Mouse (Mus musculus): Measurements from ENCODE around the gene Pcx. TPM values are rescaled to one million over a fixed set of nuclear protein-coding genes. Genes with fewer than 3 reads are reported as not detected.
A peak's percentile ranks its signal among the peaks of the same experiment; 100 is the strongest.

Gene Pcx
- polyA plus RNA-seq, 1 experiment from 2014 or later: 9.7 TPM

GRCm38 (mm10) chr19:4492526-4493296 is 17.6 kb upstream of the Pcx start:
- H3K9me3 ChIP-seq (ENCODE audit: control insufficient read depth, low read length): no peaks in the 10 kb centered on the region
- H3K36me3 ChIP-seq (ENCODE audit: control insufficient read depth, insufficient read depth, low read length): no peaks in the 10 kb centered on the region
- H3K4me2 ChIP-seq (ENCODE audit: low read length): no peak overlapping the region
- no peak overlapping the region for H3K9ac ChIP-seq (ENCODE audit: low read length)
- DNase-seq (ENCODE audit: low spot score) (no peak), ATAC-seq (replicated peaks; ENCODE audit: low FRiP score, low TSS enrichment, low read depth) (no peak)
- 51% methylated on average over 9 of the region's 9 CpGs for WGBS
- no peaks in the 10 kb centered on the region for H3K27me3 ChIP-seq (replicated peaks; ENCODE audit: control insufficient read depth, insufficient read depth, low read length)
- 0 out of 2 replicates have a peak, but pooled peaks cover 2% of the 10 kb centered on the region for H3K4me1 ChIP-seq (replicated peaks; ENCODE audit: control insufficient read depth, insufficient read depth, low read length)
- no peak overlapping the region for H3K27ac ChIP-seq (ENCODE audit: low read depth)
- no peak overlapping the region for H3K4me3 ChIP-seq (ENCODE audit: low read depth, low read length)

GRCm38 (mm10) chr19:4494707-4495106 is 15.6 kb upstream of the Pcx start:
- Histone ChIP-seq H3K4me3 (ENCODE audit: low read depth, low read length) (no peak overlapping the region), H3K27ac (ENCODE audit: low read depth) (no peak overlapping the region), H3K9me3 (ENCODE audit: control insufficient read depth, low read length) (no peaks in the 10 kb centered on the region), H3K27me3 (replicated peaks; ENCODE audit: control insufficient read depth, insufficient read depth, low read length) (no peaks in the 10 kb centered on the region), H3K4me1 (replicated peaks; ENCODE audit: control insufficient read depth, insufficient read depth, low read length) (0 out of 2 replicates have a peak, but pooled peaks cover 2% of the 10 kb centered on the region), H3K4me2 (ENCODE audit: low read length) (no peak overlapping the region), H3K36me3 (ENCODE audit: control insufficient read depth, insufficient read depth, low read length) (no peaks in the 10 kb centered on the region), H3K9ac (ENCODE audit: low read length) (no peak overlapping the region)
- 66% methylated on average over 7 of the region's 7 CpGs for WGBS
- DNase-seq (ENCODE audit: low spot score) (no peak), ATAC-seq (replicated peaks; ENCODE audit: low FRiP score, low TSS enrichment, low read depth) (no peak)

GRCm38 (mm10) chr19:4495814-4496213 is 14.5 kb upstream of the Pcx start:
- 0 out of 2 replicates have a peak, but pooled peaks cover 2% of the 10 kb centered on the region for H3K4me1 ChIP-seq (replicated peaks; ENCODE audit: control insufficient read depth, insufficient read depth, low read length)
- WGBS: 81% methylated on average over 5 of the region's 5 CpGs
- no peak overlapping the region for H3K4me2 ChIP-seq (ENCODE audit: low read length)
- H3K27ac ChIP-seq (ENCODE audit: low read depth): no peak overlapping the region
- H3K9ac ChIP-seq (ENCODE audit: low read length): no peak overlapping the region
- no peak for ATAC-seq (replicated peaks; ENCODE audit: low FRiP score, low TSS enrichment, low read depth)
- no peaks in the 10 kb centered on the region for H3K9me3 ChIP-seq (ENCODE audit: control insufficient read depth, low read length)
- DNase-seq (ENCODE audit: low spot score): no peak
- H3K36me3 ChIP-seq (ENCODE audit: control insufficient read depth, insufficient read depth, low read length): no peaks in the 10 kb centered on the region
- no peaks in the 10 kb centered on the region for H3K27me3 ChIP-seq (replicated peaks; ENCODE audit: control insufficient read depth, insufficient read depth, low read length)
- no peak overlapping the region for H3K4me3 ChIP-seq (ENCODE audit: low read depth, low read length)

- Histone ChIP-seq H3K4me1 (replicated peaks; ENCODE audit: control insufficient read depth, insufficient read depth, low read length) (0 out of 2 replicates have a peak, but pooled peaks cover 2% of the 10 kb centered on the region), H3K27me3 (replicated peaks; ENCODE audit: control insufficient read depth, insufficient read depth, low read length) (no peaks in the 10 kb centered on the region), H3K27ac (ENCODE audit: low read depth) (no peak overlapping the region), H3K9ac (ENCODE audit: low read length) (no peak overlapping the region), H3K4me2 (ENCODE audit: low read length) (no peak overlapping the region), H3K36me3 (ENCODE audit: control insufficient read depth, insufficient read depth, low read length) (no peaks in the 10 kb centered on the region), H3K9me3 (ENCODE audit: control insufficient read depth, low read length) (no peaks in the 10 kb centered on the region), H3K4me3 (ENCODE audit: low read depth, low read length) (no peak overlapping the region)
- DNase-seq (ENCODE audit: low spot score) (no peak), ATAC-seq (replicated peaks; ENCODE audit: low FRiP score, low TSS enrichment, low read depth) (peak; percentile 25; the same call in 1 of the 2 replicates)
- 77% methylated on average over 3 of the region's 3 CpGs for WGBS
These were observed 13.6 kb upstream of the Pcx start for GRCm38 (mm10) chr19:4496535-4497262.

- no peak overlapping the region for H3K9ac ChIP-seq (ENCODE audit: low read length)
- 8% methylated on average over 4 of the region's 4 CpGs for WGBS
- peak overlapping the region; percentile 18; the same call in 1 of the 2 replicates for H3K4me2 ChIP-seq (ENCODE audit: low read length)
These were observed 12.9 kb upstream of the Pcx start for GRCm38 (mm10) chr19:4497263-4497973.

GRCm38 (mm10) chr19:4498062-4498933 is 12.0 kb upstream of the Pcx start, which contains the start of gene 2010003K11Rik:
Gene 2010003K11Rik, minus strand, starts transcription at chr19:4498583.
- Histone ChIP-seq H3K27me3 (replicated peaks; ENCODE audit: control insufficient read depth, insufficient read depth, low read length) (no peaks in the 10 kb centered on the region), H3K9ac (ENCODE audit: low read length) (no peak within 1 kb of the TSS), H3K27ac (ENCODE audit: low read depth) (no peak within 1 kb of the TSS), H3K9me3 (ENCODE audit: control insufficient read depth, low read length) (no peaks in the 10 kb centered on the region), H3K4me2 (ENCODE audit: low read length) (peak within 1 kb of the TSS; percentile 18; the same call in 1 of the 2 replicates), H3K4me1 (replicated peaks; ENCODE audit: control insufficient read depth, insufficient read depth, low read length) (0 out of 2 replicates have a peak, but pooled peaks cover 2% of the 10 kb centered on the region), H3K4me3 (ENCODE audit: low read depth, low read length) (no peak within 1 kb of the TSS), H3K36me3 (ENCODE audit: control insufficient read depth, insufficient read depth, low read length) (no peaks in the 10 kb centered on the region)
- 64% methylated on average over 16 of the region's 16 CpGs for WGBS
- ATAC-seq (replicated peaks; ENCODE audit: low FRiP score, low TSS enrichment, low read depth) (no peak), DNase-seq (ENCODE audit: low spot score) (no peak)

More at GRCm38 (mm10) chr19:4497263-4497973, 12.9 kb upstream of the Pcx start:
- DNase-seq (ENCODE audit: low spot score) (peak; percentile 95), ATAC-seq (replicated peaks; ENCODE audit: low FRiP score, low TSS enrichment, low read depth) (peak; percentile 37)
- H3K27me3 ChIP-seq (replicated peaks; ENCODE audit: control insufficient read depth, insufficient read depth, low read length): no peaks in the 10 kb centered on the region
- H3K4me3 ChIP-seq (ENCODE audit: low read depth, low read length): no peak overlapping the region
- no peak overlapping the region for H3K27ac ChIP-seq (ENCODE audit: low read depth)
- H3K4me1 ChIP-seq (replicated peaks; ENCODE audit: control insufficient read depth, insufficient read depth, low read length): 0 out of 2 replicates have a peak, but pooled peaks cover 2% of the 10 kb centered on the region
- H3K9me3 ChIP-seq (ENCODE audit: control insufficient read depth, low read length): no peaks in the 10 kb centered on the region
- H3K36me3 ChIP-seq (ENCODE audit: control insufficient read depth, insufficient read depth, low read length): no peaks in the 10 kb centered on the region

- Histone ChIP-seq H3K27ac (ENCODE audit: low read depth) (no peak overlapping the region), H3K4me2 (ENCODE audit: low read length) (no peak overlapping the region), H3K4me1 (replicated peaks; ENCODE audit: control insufficient read depth, insufficient read depth, low read length) (0 out of 2 replicates have a peak, but pooled peaks cover under 1% of the 10 kb centered on the region), H3K9ac (ENCODE audit: low read length) (no peak overlapping the region), H3K27me3 (replicated peaks; ENCODE audit: control insufficient read depth, insufficient read depth, low read length) (no peaks in the 10 kb centered on the region), H3K4me3 (ENCODE audit: low read depth, low read length) (no peak overlapping the region), H3K36me3 (ENCODE audit: control insufficient read depth, insufficient read depth, low read length) (no peaks in the 10 kb centered on the region), H3K9me3 (ENCODE audit: control insufficient read depth, low read length) (no peaks in the 10 kb centered on the region)
- DNase-seq (ENCODE audit: low spot score) (no peak), ATAC-seq (replicated peaks; ENCODE audit: low FRiP score, low TSS enrichment, low read depth) (no peak)
- 48% methylated on average over 2 of the region's 2 CpGs for WGBS
These were observed 7.6 kb upstream of the Pcx start for GRCm38 (mm10) chr19:4502701-4503100.
